Mouse (Mus musculus) heart, postnatal 0 days (tissue): ENCODE measurements around the gene Naa38. TPM values are rescaled to one million over a fixed set of nuclear protein-coding genes. Genes with fewer than 3 reads are reported as not detected.
A peak's percentile ranks its signal among the peaks of the same experiment; 100 is the strongest.

Experiments
- ATAC-seq: fragments of 200-750 bp; cut with Nextera tagmentation; 2 replicates; pipeline ENCODE4 v1.8.0; 2017; ENCODE audit warnings: low read depth, moderate number of reproducible peaks, moderate library complexity; ENCODE audit not compliant: insufficient read depth
- DNase-seq: peaks from one replicate; pipeline ENCODE4 v3.0.0-alpha.2; 2016; ENCODE audit warnings: low spot score
- H3K27ac ChIP-seq: fragments of 300-500 bp; sonication (generic); 2 replicates; pipeline ENCODE4 v1.5.1; 2014; ENCODE audit warnings: low read depth, mild to moderate bottlenecking
- H3K27me3 ChIP-seq: fragments of 300-500 bp; sonication (generic); 2 replicates; pipeline ENCODE4 v1.6.1; 2014; ENCODE audit warnings: low read length, mixed read lengths; ENCODE audit not compliant: control insufficient read depth, insufficient read depth
- H3K36me3 ChIP-seq: fragments of 300-500 bp; sonication (generic); replicated peaks from 2 replicates; pipeline ENCODE4 v1.6.1; 2014; ENCODE audit warnings: low read length, mixed read lengths; ENCODE audit not compliant: control insufficient read depth, insufficient read depth
- H3K4me1 ChIP-seq: fragments of 300-500 bp; sonication (generic); 2 replicates; pipeline ENCODE4 v1.6.1; 2014; ENCODE audit warnings: antibody characterized with exemption; ENCODE audit not compliant: control insufficient read depth, insufficient read depth
- H3K4me2 ChIP-seq: fragments of 300-500 bp; sonication (generic); 2 replicates; pipeline ENCODE4 v1.6.1; 2014; ENCODE audit warnings: low read depth, mild to moderate bottlenecking, low read length, moderate library complexity
- H3K4me3 ChIP-seq: fragments of 300-500 bp; sonication (generic); 2 replicates; pipeline ENCODE4 v1.5.1; 2014; ENCODE audit warnings: low read depth, low read length
- H3K9ac ChIP-seq: fragments of 300-500 bp; sonication (generic); replicated peaks from 2 replicates; pipeline ENCODE4 v1.6.1; 2014; ENCODE audit warnings: low read depth, low read length, mixed read lengths
- H3K9me3 ChIP-seq: fragments of 300-500 bp; sonication (generic); replicated peaks from 2 replicates; pipeline ENCODE4 v1.6.1; 2016; ENCODE audit warnings: low read length; ENCODE audit not compliant: control insufficient read depth
- CTCF ChIP-seq: IDR thresholded peaks from 2 replicates; pipeline ENCODE4 v1.5.1; 2016; ENCODE audit warnings: antibody characterized with exemption, control low read depth, low read depth
- EP300 ChIP-seq: IDR thresholded peaks from 2 replicates; pipeline ENCODE4 v1.6.1; 2016; ENCODE audit warnings: antibody characterized with exemption, low read depth
- WGBS: fragments of 180-500 bp; shearing (Covaris S2); extraction: QIAGEN DNeasy Blood & Tissue Kit; methylation state at CpG from one replicate; pipeline ENCODE4 v1.1.7; 2014; 5-methylcytosine and 5-hydroxymethylcytosine counted together
- polyA plus RNA-seq: library from polyadenylated mRNA; unstranded; fragments of >200 nt; fragmentation: Nextera tagmentation; extraction: Ambion mirVana; gene quantifications from 2 replicates; pipeline ENCODE4 v1.2.1, GENCODE M21; 2015
- total RNA-seq: library from RNA; depleted of rRNA; stranded (reverse); fragments of >200 nt; gene quantifications from 2 replicates; pipeline ENCODE4 v1.2.3, GENCODE M21; 2014; ENCODE audit warnings: low replicate concordance

The Naa38 gene
- total and polyA plus RNA-seq, 2 experiments from 2014 or later, result 64.9 to 171 TPM

GRCm38 (mm10) chr11:69418481-69419442 lies 23.5 kb downstream of the Naa38 start:
- H3K4me1 ChIP-seq, result peaks cover 29% of the 10 kb centered on the region
- under 1% methylated on average over 45 of the region's 45 CpGs for WGBS

GRCm38 (mm10) chr11:69419443-69419812 lies 24.1 kb downstream of the Naa38 start:
- WGBS, result under 1% methylated on average over 19 of the region's 19 CpGs
- H3K4me1 ChIP-seq, result peaks cover 22% of the 10 kb centered on the region
- TF ChIP-seq CTCF (peak; percentile 68), EP300 (no peak)

More at GRCm38 (mm10) chr11:69418481-69419442, 23.5 kb downstream of the Naa38 start:
- H3K4me2 ChIP-seq, result peak overlapping the region; percentile 95
- H3K4me3 ChIP-seq, result peak overlapping the region; percentile 61
- ATAC-seq, result peak; percentile 80
- no peaks in the 10 kb centered on the region for H3K36me3 ChIP-seq
- H3K9me3 ChIP-seq, result no peaks in the 10 kb centered on the region
- TF ChIP-seq CTCF, result no peak
- peak; percentile 51; the same call in 1 of the 2 replicates for TF ChIP-seq EP300
- peak overlapping the region; percentile 57 for H3K9ac ChIP-seq
- H3K27ac ChIP-seq, result peak overlapping the region; percentile 99
- peaks cover 13% of the 10 kb centered on the region; the same call in 1 of the 2 replicates for H3K27me3 ChIP-seq
- peak; percentile 99 for DNase-seq

GRCm38 (mm10) chr11:69419813-69420553 lies 24.7 kb downstream of the Naa38 start:
- Histone ChIP-seq H3K4me3 (peak overlapping the region; percentile 61), H3K4me1 (peaks cover 16% of the 10 kb centered on the region), H3K27ac (peak overlapping the region; percentile 99), H3K36me3 (no peaks in the 10 kb centered on the region), H3K27me3 (peaks cover 13% of the 10 kb centered on the region; the same call in 1 of the 2 replicates), H3K4me2 (peak overlapping the region; percentile 95), H3K9ac (peak overlapping the region; percentile 37), H3K9me3 (no peaks in the 10 kb centered on the region)
- TF ChIP-seq EP300 (no peak), CTCF (no peak)
- DNase-seq (peak; percentile 28), ATAC-seq (no peak)
- under 1% methylated on average over 31 of the region's 31 CpGs for WGBS

More at GRCm38 (mm10) chr11:69419443-69419812, 24.1 kb downstream of the Naa38 start:
- Histone ChIP-seq H3K36me3 (no peaks in the 10 kb centered on the region), H3K9ac (peak overlapping the region; percentile 37), H3K4me3 (peak overlapping the region; percentile 61), H3K4me2 (peak overlapping the region; percentile 95), H3K27ac (peak overlapping the region; percentile 99), H3K27me3 (peaks cover 13% of the 10 kb centered on the region; the same call in 1 of the 2 replicates), H3K9me3 (no peaks in the 10 kb centered on the region)
- no peak for ATAC-seq
- DNase-seq, result peak; percentile 35

GRCm38 (mm10) chr11:69420554-69421000 lies 25.3 kb downstream of the Naa38 start:
- Histone ChIP-seq H3K27me3 (peaks cover 13% of the 10 kb centered on the region; the same call in 1 of the 2 replicates), H3K4me2 (peak overlapping the region; percentile 95), H3K27ac (no peak overlapping the region), H3K4me1 (peaks cover 16% of the 10 kb centered on the region), H3K9ac (no peak overlapping the region), H3K4me3 (peak overlapping the region; percentile 61), H3K36me3 (no peaks in the 10 kb centered on the region), H3K9me3 (no peaks in the 10 kb centered on the region)
- ATAC-seq, result no peak
- WGBS, result 17% methylated on average over 10 of the region's 10 CpGs
- TF ChIP-seq CTCF (no peak), EP300 (no peak)
- DNase-seq, result no peak
